30 mouse cellular contexts compared by ENCODE assay signal in genomic region chr11:31477763-31478162, GRCm38 (mm10).
DNase-seq lines count a peak whose midpoint lies in the region; ATAC-seq and TF ChIP-seq lines count a peak whose summit lies in the region.
"Had no signal": no experiment of that assay in that cellular context is flagged by ENCODE, and none has a peak within 500 bp of the region (broad histone marks: within the 10 kb centered on the region; RNA-seq: fewer than 3 reads in every experiment).

No protein-coding gene starts in this region.

- no peak overlapping the region for H3K9ac ChIP-seq in hindbrain, postnatal 0 days (replicated peaks; ENCODE audit: low read length)
- H3K9ac ChIP-seq in kidney, embryonic 15.5 days: no peak overlapping the region
- H3K9ac ChIP-seq: embryonic facial prominence, embryonic 12.5 days; liver, embryonic 12.5 days; liver, postnatal 0 days; midbrain, embryonic 12.5 days had no signal

- H3K27me3 ChIP-seq in hindbrain, embryonic 10.5 days (ENCODE audit: insufficient read depth, poor library complexity, severe bottlenecking): no peaks in the 10 kb centered on the region
- no peaks in the 10 kb centered on the region for H3K27me3 ChIP-seq in hindbrain, postnatal 0 days (ENCODE audit: insufficient read depth, low read length)
- no peaks in the 10 kb centered on the region for H3K27me3 ChIP-seq in kidney, embryonic 15.5 days
- H3K27me3 ChIP-seq in forebrain, embryonic 10.5 days (ENCODE audit: poor library complexity, severe bottlenecking): no peaks in the 10 kb centered on the region
- H3K27me3 ChIP-seq: CH12.LX; embryonic facial prominence, embryonic 12.5 days; liver, embryonic 12.5 days; megakaryocyte, embryonic 14.5 days; midbrain, embryonic 12.5 days had no signal

- H3K4me3 ChIP-seq in hindbrain, embryonic 10.5 days: no peak overlapping the region
- no peak overlapping the region for H3K4me3 ChIP-seq in hindbrain, postnatal 0 days (ENCODE audit: low read length)
- no peak overlapping the region for H3K4me3 ChIP-seq in kidney, embryonic 15.5 days (replicated peaks)
- no peak overlapping the region for H3K4me3 ChIP-seq in forebrain, embryonic 10.5 days
- H3K4me3 ChIP-seq: embryonic facial prominence, embryonic 12.5 days; gastrocnemius, adult 2 months; layer of hippocampus, adult 2 months; left cerebral cortex, adult 2 months; liver, embryonic 12.5 days; megakaryocyte, embryonic 14.5 days; midbrain, embryonic 12.5 days had no signal

- no peaks in the 10 kb centered on the region for H3K9me3 ChIP-seq in hindbrain, embryonic 10.5 days
- H3K9me3 ChIP-seq in hindbrain, postnatal 0 days (ENCODE audit: low read length): no peaks in the 10 kb centered on the region
- no peaks in the 10 kb centered on the region for H3K9me3 ChIP-seq in kidney, embryonic 15.5 days (replicated peaks)
- H3K9me3 ChIP-seq in forebrain, embryonic 10.5 days: no peaks in the 10 kb centered on the region
- H3K9me3 ChIP-seq: embryonic facial prominence, embryonic 12.5 days; liver, embryonic 12.5 days; megakaryocyte, embryonic 14.5 days; midbrain, embryonic 12.5 days had no signal

- TF ChIP-seq CTCF in hindbrain, postnatal 0 days (IDR thresholded peaks at IDR 0.05; ENCODE audit: low read depth): no peak

- H3K4me2 ChIP-seq in hindbrain, postnatal 0 days (ENCODE audit: low read depth, low read length): no peak overlapping the region
- H3K4me2 ChIP-seq in kidney, embryonic 15.5 days: no peak overlapping the region
- H3K4me2 ChIP-seq: embryonic facial prominence, embryonic 12.5 days; liver, embryonic 12.5 days; midbrain, embryonic 12.5 days had no signal

- ATAC-seq in hindbrain, postnatal 0 days: no peak
- peak; percentile 17; the same call in 1 of the 2 replicates for ATAC-seq in kidney, embryonic 15.5 days (replicated peaks; ENCODE audit: low FRiP score)
- ATAC-seq: forebrain, embryonic 16.5 days; hindbrain, embryonic 16.5 days; intestine, embryonic 16.5 days; liver, embryonic 12.5 days; liver, postnatal 0 days had no signal

- H3K36me3 ChIP-seq in hindbrain, embryonic 10.5 days: no peaks in the 10 kb centered on the region
- no peaks in the 10 kb centered on the region for H3K36me3 ChIP-seq in hindbrain, postnatal 0 days (ENCODE audit: insufficient read depth, low read length)
- H3K36me3 ChIP-seq in kidney, embryonic 15.5 days: no peaks in the 10 kb centered on the region
- no peaks in the 10 kb centered on the region for H3K36me3 ChIP-seq in forebrain, embryonic 10.5 days (replicated peaks)
- H3K36me3 ChIP-seq: embryonic facial prominence, embryonic 12.5 days; liver, embryonic 12.5 days; midbrain, embryonic 12.5 days had no signal

- no peak for DNase-seq in hindbrain, embryonic 10.5 days (ENCODE audit: low spot score)
- no peak for DNase-seq in hindbrain, postnatal 0 days (ENCODE audit: low spot score)
- DNase-seq in Muller cell, postnatal 12 days (ENCODE audit: inconsistent ontology term): peak; percentile 14
- DNase-seq in kidney, postnatal 25 days: peak; percentile 54 to 61
- DNase-seq in c-Kit-positive CD71-positive TER-119-positive erythroid progenitor cells, embryonic 14.5 days (ENCODE audit: low spot score): no peak
- no peak for DNase-seq in forebrain, embryonic 10.5 days (ENCODE audit: extremely low spot score, low spot score)
- no peak for DNase-seq in ovary, postnatal 10 days (ENCODE audit: low spot score)
- DNase-seq: adrenal gland, postnatal 10 days; cerebellum, adult 11 months; cerebellum, adult 9-10 months; cerebellum, postnatal 36 days; gastrocnemius, adult 2 months; gastrocnemius, postnatal 36 days; heart, postnatal 14 days; liver, postnatal 0 days; lung, postnatal 4 days; spleen, adult 18-20 months; thymus, adult 18-20 months; thymus, postnatal 25 days had no signal

- H3K27ac ChIP-seq in hindbrain, embryonic 10.5 days: 0 out of 2 replicates have a peak overlapping the region, but pooled peaks have one; percentile 16
- no peak overlapping the region for H3K27ac ChIP-seq in hindbrain, postnatal 0 days
- no peak overlapping the region for H3K27ac ChIP-seq in kidney, embryonic 15.5 days
- H3K27ac ChIP-seq in forebrain, embryonic 10.5 days: no peak overlapping the region
- H3K27ac ChIP-seq: embryonic facial prominence, embryonic 12.5 days; gastrocnemius, adult 2 months; layer of hippocampus, adult 2 months; left cerebral cortex, adult 2 months; liver, embryonic 12.5 days; midbrain, embryonic 12.5 days had no signal

- 65% methylated on average over 1 of the region's 1 CpGs for WGBS in hindbrain, embryonic 10.5 days
- 59% methylated on average over 1 of the region's 1 CpGs for WGBS in hindbrain, postnatal 0 days
- 46% methylated on average over 1 of the region's 1 CpGs for WGBS in kidney, embryonic 15.5 days
- WGBS in forebrain, embryonic 10.5 days: 80% methylated on average over 1 of the region's 1 CpGs

- H3K4me1 ChIP-seq in hindbrain, embryonic 10.5 days (replicated peaks): peaks cover 18% of the 10 kb centered on the region; the same call in 1 of the 2 replicates
- H3K4me1 ChIP-seq in hindbrain, postnatal 0 days (ENCODE audit: insufficient read depth, low read length): no peaks in the 10 kb centered on the region
- H3K4me1 ChIP-seq in kidney, embryonic 15.5 days: 0 out of 2 replicates have a peak, but pooled peaks cover 3% of the 10 kb centered on the region
- H3K4me1 ChIP-seq in forebrain, embryonic 10.5 days: peaks cover 18% of the 10 kb centered on the region
- H3K4me1 ChIP-seq: embryonic facial prominence, embryonic 12.5 days; liver, embryonic 12.5 days had no signal

Comparison
In these comparisons a context has a peak if more than half of its experiments do, and no peak if none do; other contexts are left out.
1. DNase-seq: peak in Muller cell, postnatal 12 days (single experiment) and kidney, postnatal 25 days (2 of 2); none in hindbrain, embryonic 10.5 days (single experiment), hindbrain, postnatal 0 days (single experiment), c-Kit-positive CD71-positive TER-119-positive erythroid progenitor cells, embryonic 14.5 days (single experiment), forebrain, embryonic 10.5 days (single experiment) and ovary, postnatal 10 days (single experiment).